Mouse (Mus musculus): ENCODE results near the gene Il1rapl2. TPM values are rescaled to one million over a fixed set of nuclear protein-coding genes. Genes with fewer than 3 reads are reported as not detected.

Il1rapl2 gene
- polyA plus RNA-seq (2012; rRNA removed) = 0.64 and 1.0 TPM in 2 replicates

DNA sequence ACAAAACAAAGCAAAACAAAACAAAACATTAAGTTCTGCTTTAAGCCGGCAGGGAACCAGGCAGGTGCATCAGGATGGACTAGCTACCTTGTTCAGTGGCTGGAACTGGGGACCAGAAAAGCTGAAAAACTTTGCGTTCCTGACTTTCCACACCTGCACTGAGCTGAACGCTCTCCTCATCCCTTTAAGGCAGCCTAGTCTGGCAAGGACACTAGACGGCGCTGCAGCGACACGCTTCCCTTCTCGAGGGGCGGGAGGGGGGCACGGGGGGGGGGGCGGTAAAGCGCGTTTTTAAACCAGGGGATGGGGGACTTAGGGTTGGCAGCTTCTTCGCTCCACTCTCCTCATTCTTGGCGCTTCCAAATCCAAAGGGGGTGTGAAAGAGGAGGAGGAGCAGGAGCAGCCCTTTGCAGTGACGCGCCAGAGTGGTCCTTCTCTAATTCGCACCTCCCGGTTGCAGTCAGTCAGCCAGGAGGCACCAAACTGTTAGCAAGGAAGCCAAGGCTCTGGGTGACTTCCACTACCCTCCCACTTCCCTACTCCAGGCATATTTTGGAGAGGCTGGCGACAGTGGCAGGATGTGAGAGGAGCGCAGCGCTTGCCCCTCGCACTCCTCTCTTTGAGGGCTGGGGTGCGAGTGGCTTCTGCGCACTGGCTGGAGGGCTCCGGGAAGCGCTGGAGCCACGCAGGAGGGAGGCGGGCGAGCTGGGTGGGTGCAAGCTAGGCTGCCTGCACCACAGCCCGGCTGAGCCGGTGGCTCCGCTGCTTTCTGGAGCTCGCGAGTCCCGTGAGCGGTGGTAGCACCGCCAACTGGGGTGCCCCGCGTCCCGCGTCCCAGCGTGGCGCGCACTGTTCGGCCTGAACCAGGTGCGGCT, at the start of gene Il1rapl2:
TSS of gene Il1rapl2 (plus strand) at position 288 of the 875 bp plus-strand sequence.

DNA sequence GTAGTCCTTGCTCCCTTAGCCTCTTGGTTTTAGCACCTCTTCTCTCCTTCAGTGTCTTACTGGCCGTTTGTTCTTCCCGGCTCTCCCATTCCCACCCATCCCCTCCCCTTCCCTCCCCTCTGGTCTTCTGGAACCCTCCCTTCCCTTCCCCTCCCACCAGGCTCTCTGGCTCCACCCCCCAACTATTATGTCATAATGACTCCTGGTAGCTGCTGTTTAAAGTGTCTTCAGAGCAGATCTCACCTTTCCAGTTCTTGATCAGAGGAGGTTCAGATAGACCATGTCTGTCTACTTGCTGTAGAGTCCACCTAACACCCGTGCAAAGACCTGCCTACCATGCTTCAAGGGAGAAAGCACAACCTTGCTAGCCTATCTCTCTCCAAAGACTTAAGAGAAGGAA, 639.1 kb downstream of the Il1rapl2 start, which contains the start of gene Tex13a:
TSS of gene Tex13a (minus strand) at position 101 of the 400 bp plus-strand sequence.

All from central nervous system, embryonic 14 days (tissue).